7 mouse cellular contexts compared by ENCODE assay signal in genomic region chr3:79627484-79628181, GRCm38 (mm10). TPM values are rescaled to one million over a fixed set of nuclear protein-coding genes. Genes with fewer than 3 reads are reported as not detected.
DNase-seq lines count a peak whose midpoint lies in the region; ATAC-seq and TF ChIP-seq lines count a peak whose summit lies in the region.

No protein-coding gene starts in this region.

- H3K9me3 ChIP-seq in neural tube, embryonic 11.5 days (ENCODE audit: control insufficient read depth, low read length) = no peaks in the 10 kb centered on the region
- H3K9me3 ChIP-seq in hindbrain, postnatal 0 days (ENCODE audit: low read length) = no peaks in the 10 kb centered on the region

- H3K4me1 ChIP-seq in neural tube, embryonic 11.5 days (ENCODE audit: control insufficient read depth, insufficient read depth, low read length) = no peaks in the 10 kb centered on the region
- H3K4me1 ChIP-seq in hindbrain, postnatal 0 days (ENCODE audit: insufficient read depth, low read length) = no peaks in the 10 kb centered on the region

- H3K4me3 ChIP-seq in neural tube, embryonic 11.5 days (ENCODE audit: low read depth, low read length) = peak overlapping the region; percentile 63
- H3K4me3 ChIP-seq in hindbrain, postnatal 0 days (ENCODE audit: low read length) = peak overlapping the region; percentile 71
- H3K4me3 ChIP-seq in myocyte = peak overlapping the region; percentile 91

- TF ChIP-seq POLR2A in myocyte (IDR thresholded peaks at IDR 0.05; ENCODE audit: insufficient read length, low read depth) = no peak

- peak; percentile 63 for TF ChIP-seq CTCF in hindbrain, postnatal 0 days (IDR thresholded peaks at IDR 0.05; ENCODE audit: low read depth)

- H3K36me3 ChIP-seq in neural tube, embryonic 11.5 days (ENCODE audit: control insufficient read depth, insufficient read depth, low read length) = peaks cover 7% of the 10 kb centered on the region
- H3K36me3 ChIP-seq in hindbrain, postnatal 0 days (ENCODE audit: insufficient read depth, low read length) = peaks cover 1% of the 10 kb centered on the region; the same call in 1 of the 2 replicates
- peaks cover 10% of the 10 kb centered on the region for H3K36me3 ChIP-seq in myocyte (ENCODE audit: control insufficient read depth, insufficient read depth)

- H3ac ChIP-seq in myocyte (ENCODE audit: control insufficient read depth, insufficient read length) = no peak overlapping the region

- peak overlapping the region; percentile 58 for H3K4me2 ChIP-seq in neural tube, embryonic 11.5 days (ENCODE audit: low read depth)
- H3K4me2 ChIP-seq in hindbrain, postnatal 0 days (ENCODE audit: low read depth, low read length) = peak overlapping the region; percentile 65
- H3K4me2 ChIP-seq in myocyte (ENCODE audit: low read depth) = peak overlapping the region; percentile 91

- peaks cover 17% of the 10 kb centered on the region for H3K79me2 ChIP-seq in myocyte (ENCODE audit: control insufficient read depth, insufficient read depth)

- H3K27me3 ChIP-seq in neural tube, embryonic 11.5 days (ENCODE audit: control insufficient read depth, insufficient read depth, low read length) = no peaks in the 10 kb centered on the region
- H3K27me3 ChIP-seq in hindbrain, postnatal 0 days (ENCODE audit: insufficient read depth, low read length) = no peaks in the 10 kb centered on the region
- no peaks in the 10 kb centered on the region for H3K27me3 ChIP-seq in myocyte (ENCODE audit: control insufficient read depth, insufficient read depth, insufficient read length)

- no peak overlapping the region for H3K27ac ChIP-seq in neural tube, embryonic 11.5 days (ENCODE audit: low read depth, low read length)
- H3K27ac ChIP-seq in hindbrain, postnatal 0 days = no peak overlapping the region

- DNase-seq in neural tube, embryonic 11.5 days (ENCODE audit: low spot score) = no peak
- DNase-seq in neural tube, embryonic 10.5 days (ENCODE audit: extremely low spot score, low spot score) = no peak
- DNase-seq in hindbrain, postnatal 0 days (ENCODE audit: low spot score) = peak; percentile 18
- no peak for DNase-seq in urinary bladder, adult 2 months (ENCODE audit: low spot score)
- DNase-seq in adrenal gland, adult 2 months = no peak

- WGBS in neural tube, embryonic 11.5 days = 42% methylated on average over 10 of the region's 10 CpGs
- WGBS in hindbrain, postnatal 0 days = 22% methylated on average over 10 of the region's 10 CpGs

- peak overlapping the region; percentile 61 for H3K9ac ChIP-seq in neural tube, embryonic 11.5 days (ENCODE audit: low read length)
- H3K9ac ChIP-seq in hindbrain, postnatal 0 days (replicated peaks; ENCODE audit: low read length) = peak overlapping the region; percentile 56; the same call in 1 of the 2 replicates

- ATAC-seq in neural tube, embryonic 11.5 days (ENCODE audit: insufficient read depth, low FRiP score, low TSS enrichment) = no peak
- peak; percentile 22 for ATAC-seq in common myeloid progenitor, adult 5-6 weeks (replicated peaks; ENCODE audit: low read depth, poor library complexity, severe bottlenecking)
- no peak for ATAC-seq in hindbrain, postnatal 0 days

TF ChIP-seq in myocyte, 11 proteins besides CTCF, POLR2A, EP300 and RAD21:
- no peak for TF ChIP-seq TCF12 (IDR thresholded peaks at IDR 0.05; ENCODE audit: insufficient read depth, poor library complexity, severe bottlenecking)

RNA-seq across cellular contexts. Expression of gene 4930579G24Rik, which starts 1.2 kb away (rescaled TPM):
- 21.5 and 25.3 TPM in 2 replicates for polyA plus RNA-seq in neural tube, embryonic 11.5 days (2014; fragmentation: Nextera tagmentation; extraction: Ambion mirVana)
- total RNA-seq in common myeloid progenitor, adult 5-6 weeks (2017) = 14.1 and 17.7 TPM in 2 replicates
- 3.9 and 6.8 TPM in 2 replicates for total RNA-seq in hindbrain, postnatal 0 days (2014; rRNA removed)
- 6.5 and 7.0 TPM in 2 replicates for polyA plus RNA-seq in hindbrain, postnatal 0 days (2015; fragmentation: Nextera tagmentation; extraction: Ambion mirVana)
- polyA plus RNA-seq in myocyte (2012; fragmentation: generic; extraction: Trizol) = 3.6 TPM
- 3.6 and 3.7 TPM in 2 replicates for polyA plus RNA-seq in urinary bladder, adult 2 months (2012; rRNA removed)
- total RNA-seq in adrenal gland, adult 2 months (2021) = 1 to 10 TPM; 1.0 to 2.2 TPM
- polyA plus RNA-seq in adrenal gland, adult 2 months (2012; rRNA removed) = 1.1 and 1.2 TPM in 2 replicates

RNA-seq across cellular contexts. Expression of gene Etfdh, which starts 1.7 kb away (rescaled TPM):
- polyA plus RNA-seq in neural tube, embryonic 11.5 days (2014; fragmentation: Nextera tagmentation; extraction: Ambion mirVana) = 54.4 and 56.1 TPM in 2 replicates
- total RNA-seq in common myeloid progenitor, adult 5-6 weeks (2017) = 71.0 and 75.7 TPM in 2 replicates
- 24.0 and 24.6 TPM in 2 replicates for total RNA-seq in hindbrain, postnatal 0 days (2014; rRNA removed)
- 45.2 and 46.3 TPM in 2 replicates for polyA plus RNA-seq in hindbrain, postnatal 0 days (2015; fragmentation: Nextera tagmentation; extraction: Ambion mirVana)
- 29.7 TPM for polyA plus RNA-seq in myocyte (2012; fragmentation: generic; extraction: Trizol)
- polyA plus RNA-seq in urinary bladder, adult 2 months (2012; rRNA removed) = 32.6 and 34.3 TPM in 2 replicates
- 100 to 1,000 TPM; 210 to 240 TPM for total RNA-seq in adrenal gland, adult 2 months (2021)
- polyA plus RNA-seq in adrenal gland, adult 2 months (2012; rRNA removed) = 549 and 654 TPM in 2 replicates

RNA-seq across cellular contexts. Expression of gene Ppid, which starts 36.5 kb away (rescaled TPM):
- polyA plus RNA-seq in neural tube, embryonic 11.5 days (2014; fragmentation: Nextera tagmentation; extraction: Ambion mirVana) = 208 and 209 TPM in 2 replicates
- 299 and 348 TPM in 2 replicates for total RNA-seq in common myeloid progenitor, adult 5-6 weeks (2017)
- total RNA-seq in hindbrain, postnatal 0 days (2014; rRNA removed) = 37.6 and 44.0 TPM in 2 replicates
- polyA plus RNA-seq in hindbrain, postnatal 0 days (2015; fragmentation: Nextera tagmentation; extraction: Ambion mirVana) = 115 and 117 TPM in 2 replicates
- 32.1 TPM for polyA plus RNA-seq in myocyte (2012; fragmentation: generic; extraction: Trizol)
- polyA plus RNA-seq in urinary bladder, adult 2 months (2012; rRNA removed) = 55.5 and 65.6 TPM in 2 replicates
- 10 to 100 TPM; 51.4 to 53.4 TPM for total RNA-seq in adrenal gland, adult 2 months (2021)
- polyA plus RNA-seq in adrenal gland, adult 2 months (2012; rRNA removed) = 3.7 and 4.8 TPM in 2 replicates
